Mouse (Mus musculus) adrenal gland, adult 18-20 months (tissue): ENCODE data around the gene Arl15. TPM values are rescaled to one million over a fixed set of nuclear protein-coding genes. Genes with fewer than 3 reads are reported as not detected.
"Not testable (repeated sequence)": the region's sequence is repeated elsewhere in the genome, so short reads cannot be mapped to it uniquely, and the experiment has no call there.

Source experiments
- DNase-seq, 2 experiments: peaks; one replicate each; pipeline ENCODE4 v3.0.0; 2021 to 2022; ENCODE audit warnings: low spot score in 2 of 2
- long read RNA-seq, 2 experiments: library from polyadenylated mRNA; stranded (forward); transcript quantifications; one replicate each; pipeline ENCODE4 v2.0.0; 2021
- total RNA-seq, 2 experiments: library from RNA; stranded (reverse); gene quantifications; 1 replicate in 1 of 2; 2 replicates in 1 of 2; pipeline ENCODE4 v1.2.3; 2021

Gene Arl15
- 10 to 100 TPM; 27.3 to 30.0 TPM for total RNA-seq
- long read RNA-seq, experiment 1, partial matches to known transcripts, result 0 of 5 reads
- long read RNA-seq, experiment 1, other reads (novel, unspliced or antisense), result 3 of 5 reads
- long read RNA-seq, experiment 2, partial matches to known transcripts, result 1 of 8 reads
- long read RNA-seq, experiment 2, other reads (novel, unspliced or antisense), result 7 of 8 reads

GRCm38 (mm10) chr13:113794039-113794704 lies at the start of gene Arl15:
TSS of gene Arl15 (plus strand) at chr13:113794505.
- DNase-seq, result peak; percentile 98

- no peak for DNase-seq
Measured at GRCm38 (mm10) chr13:113745301-113745700, 49.0 kb upstream of the Arl15 start.

GRCm38 (mm10) chr13:113750766-113751165 lies 43.5 kb upstream of the Arl15 start:
- DNase-seq, result no peak

GRCm38 (mm10) chr13:113754731-113755689 lies 39.3 kb upstream of the Arl15 start:
- no peak for DNase-seq

GRCm38 (mm10) chr13:113755779-113756178 lies 38.5 kb upstream of the Arl15 start:
- DNase-seq, result no peak

GRCm38 (mm10) chr13:113761717-113762116 lies 32.6 kb upstream of the Arl15 start:
- no peak for DNase-seq

- no peak for DNase-seq
Measured at GRCm38 (mm10) chr13:113762766-113763516, 31.4 kb upstream of the Arl15 start.

- DNase-seq, result no peak
Measured at GRCm38 (mm10) chr13:113765411-113765810, 28.9 kb upstream of the Arl15 start.

GRCm38 (mm10) chr13:113769829-113770228 lies 24.5 kb upstream of the Arl15 start:
- no peak for DNase-seq

GRCm38 (mm10) chr13:113770340-113770739 lies 24.0 kb upstream of the Arl15 start:
- DNase-seq, result no peak

- DNase-seq, result no peak
Measured at GRCm38 (mm10) chr13:113771340-113771739, 23.0 kb upstream of the Arl15 start.

GRCm38 (mm10) chr13:113774799-113775198 lies 19.5 kb upstream of the Arl15 start:
- no peak for DNase-seq

GRCm38 (mm10) chr13:113775244-113776140 lies 18.8 kb upstream of the Arl15 start:
- DNase-seq, result no peak

GRCm38 (mm10) chr13:113785803-113786202 lies 8.5 kb upstream of the Arl15 start:
- no peak for DNase-seq

- DNase-seq, result no peak
Measured at GRCm38 (mm10) chr13:113787136-113787535, 7.2 kb upstream of the Arl15 start.

GRCm38 (mm10) chr13:113790016-113790415 lies 4.3 kb upstream of the Arl15 start:
- not testable (repeated sequence) for DNase-seq

GRCm38 (mm10) chr13:113793637-113794036 lies 668 bp upstream of the Arl15 start:
- DNase-seq, result no peak

- peak; percentile 55 to 57 for DNase-seq
Measured at GRCm38 (mm10) chr13:113794705-113795655, 675 bp downstream of the Arl15 start.

- DNase-seq, result no peak
Measured at GRCm38 (mm10) chr13:113797378-113797777, 3.1 kb downstream of the Arl15 start.
